Mouse (Mus musculus) lung, embryonic 14.5 days (tissue): Measurements from ENCODE around the gene Bloc1s4. TPM values are rescaled to one million over a fixed set of nuclear protein-coding genes. Genes with fewer than 3 reads are reported as not detected.
A peak's percentile ranks its signal among the peaks of the same experiment; 100 is the strongest.

Experiments used
- ATAC-seq: fragments of 200-750 bp; cut with Nextera tagmentation; 2 replicates; pipeline ENCODE4 v1.8.0; 2017; ENCODE audit warnings: mild to moderate bottlenecking, moderate TSS enrichment, moderate library complexity; ENCODE audit not compliant: insufficient read depth
- DNase-seq: peaks from one replicate; pipeline ENCODE4 v3.0.0-alpha.2; 2015
- H3K27ac ChIP-seq: fragments of 300-500 bp; sonication (generic); 2 replicates; pipeline ENCODE4 v1.5.1; 2014; ENCODE audit warnings: low read depth, mild to moderate bottlenecking, moderate library complexity
- H3K27me3 ChIP-seq: fragments of 300-500 bp; sonication (generic); 2 replicates; pipeline ENCODE4 v1.6.1; 2014; ENCODE audit warnings: low read length, control low read depth; ENCODE audit not compliant: insufficient read depth
- H3K36me3 ChIP-seq: fragments of 300-500 bp; sonication (generic); 2 replicates; pipeline ENCODE4 v1.6.1; 2014; ENCODE audit warnings: control low read depth; ENCODE audit not compliant: insufficient read depth
- H3K4me1 ChIP-seq: fragments of 300-500 bp; sonication (generic); 2 replicates; pipeline ENCODE4 v1.6.1; 2014; ENCODE audit warnings: antibody characterized with exemption, control low read depth; ENCODE audit not compliant: insufficient read depth
- H3K4me2 ChIP-seq: fragments of 300-500 bp; sonication (generic); 2 replicates; pipeline ENCODE4 v1.6.1; 2014; ENCODE audit warnings: mild to moderate bottlenecking
- H3K4me3 ChIP-seq: fragments of 300-500 bp; sonication (generic); 2 replicates; pipeline ENCODE4 v1.5.1; 2014; ENCODE audit warnings: low read depth, low read length
- H3K9ac ChIP-seq: fragments of 300-500 bp; sonication (generic); 2 replicates; pipeline ENCODE4 v1.6.1; 2014
- H3K9me3 ChIP-seq: fragments of 300-500 bp; sonication (generic); 2 replicates; pipeline ENCODE4 v1.6.1; 2016; ENCODE audit warnings: low read depth, low read length, control low read depth
- CTCF ChIP-seq: IDR thresholded peaks from 2 replicates; pipeline ENCODE4 v1.5.1; 2016; ENCODE audit warnings: antibody characterized with exemption, low read depth
- WGBS: fragments of 180-500 bp; shearing (Covaris S2); extraction: QIAGEN DNeasy Blood & Tissue Kit; methylation state at CpG from one replicate; pipeline ENCODE4 v1.1.7; 2014; 5-methylcytosine and 5-hydroxymethylcytosine counted together
- polyA plus RNA-seq: library from polyadenylated mRNA; unstranded; fragments of >200 nt; fragmentation: Nextera tagmentation; extraction: Ambion mirVana; gene quantifications from 2 replicates; pipeline ENCODE4 v1.2.1, GENCODE M21; 2014

Bloc1s4 gene
- polyA plus RNA-seq, 1 experiment from 2014 or later = 23.2 TPM

DNA sequence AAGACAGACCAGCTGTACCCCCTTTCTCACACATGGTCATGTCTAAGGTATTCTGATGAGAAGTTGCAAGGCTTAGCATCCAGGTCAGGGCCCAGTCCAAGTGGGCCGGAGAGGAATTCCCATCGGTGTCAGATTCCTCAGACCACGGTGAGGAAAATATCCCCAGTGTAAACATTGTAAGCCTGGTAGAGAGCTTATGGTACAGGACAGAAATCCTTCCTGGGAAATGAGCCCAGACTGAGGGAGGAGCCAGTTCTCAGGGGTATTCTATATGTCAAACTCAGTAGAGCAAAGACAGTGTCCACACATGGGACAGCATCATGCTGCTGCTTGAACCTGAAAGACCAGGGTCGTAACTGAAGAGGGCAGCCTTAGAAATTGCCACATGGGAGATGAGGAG, 11.4 kb upstream of the Bloc1s4 start:
- H3K4me3 ChIP-seq = no peak overlapping the region
- H3K27ac ChIP-seq = no peak overlapping the region
- ATAC-seq (no peak), DNase-seq (no peak)
- 22% methylated on average over 4 of the region's 4 CpGs for WGBS
- no peaks in the 10 kb centered on the region for H3K36me3 ChIP-seq
- no peak overlapping the region for H3K9ac ChIP-seq
- H3K9me3 ChIP-seq = no peaks in the 10 kb centered on the region
- no peak for TF ChIP-seq CTCF
- peaks cover 2% of the 10 kb centered on the region; the same call in 1 of the 2 replicates for H3K4me1 ChIP-seq
- no peaks in the 10 kb centered on the region for H3K27me3 ChIP-seq
- no peak overlapping the region for H3K4me2 ChIP-seq

GRCm38 (mm10) chr5:36757033-36757432, 8.6 kb upstream of the Bloc1s4 start:
- no peaks in the 10 kb centered on the region for H3K36me3 ChIP-seq
- H3K9ac ChIP-seq = no peak overlapping the region
- no peaks in the 10 kb centered on the region for H3K27me3 ChIP-seq
- ATAC-seq = no peak
- H3K4me1 ChIP-seq = no peaks in the 10 kb centered on the region
- 72% methylated on average over 5 of the region's 5 CpGs for WGBS
- no peak overlapping the region for H3K27ac ChIP-seq
- H3K9me3 ChIP-seq = no peaks in the 10 kb centered on the region
- TF ChIP-seq CTCF = peak; percentile 57
- no peak overlapping the region for H3K4me3 ChIP-seq
- peak; percentile 24 for DNase-seq
- H3K4me2 ChIP-seq = no peak overlapping the region

DNA sequence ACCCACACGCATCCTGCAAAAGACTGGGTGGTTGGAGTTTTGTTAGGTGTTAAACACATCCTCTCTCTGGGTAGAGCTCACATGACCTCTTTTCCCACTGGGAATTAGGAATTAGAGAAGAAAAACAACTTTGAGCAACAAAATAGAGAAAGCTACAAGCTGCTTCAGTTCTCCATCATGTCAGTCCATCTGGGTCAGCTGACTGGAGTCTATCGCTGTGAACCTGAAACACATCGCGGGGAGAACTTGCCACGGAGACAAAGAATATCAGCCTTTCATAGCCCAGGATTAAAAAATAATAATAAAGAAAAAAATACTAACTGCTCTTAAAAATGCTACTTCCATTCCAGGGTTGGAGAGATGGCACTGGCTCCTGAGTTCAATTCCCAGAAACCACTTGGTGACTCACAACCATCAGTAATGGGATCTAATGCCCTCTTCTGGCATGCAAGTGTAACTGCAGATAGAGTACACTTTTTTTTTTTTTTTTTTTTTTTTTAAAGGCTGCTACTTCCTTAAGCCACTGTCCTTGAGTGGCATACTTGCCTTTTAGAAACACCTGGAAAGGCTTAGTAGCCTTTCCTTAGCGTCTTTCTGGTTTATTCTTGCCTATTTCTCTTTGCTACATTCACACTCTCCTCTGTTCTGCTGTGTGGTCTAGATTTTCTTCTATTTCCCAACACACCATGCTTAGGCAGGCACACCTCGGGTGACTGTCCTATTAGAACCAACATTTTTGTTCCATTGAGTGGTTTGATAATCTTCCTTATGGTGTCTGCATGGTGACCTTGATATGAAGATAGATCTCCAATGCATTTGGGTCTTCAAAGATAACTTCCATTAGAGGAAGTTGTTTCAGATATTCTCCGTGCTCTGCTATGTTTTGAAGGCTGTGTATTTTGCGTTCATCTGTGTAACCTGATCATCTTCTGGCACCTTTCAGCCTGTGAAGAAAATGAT, 1.9 kb upstream of the Bloc1s4 start:
- H3K4me3 ChIP-seq = no peak overlapping the region
- 72% methylated on average over 9 of the region's 9 CpGs for WGBS
- peaks cover 7% of the 10 kb centered on the region; the same call in 1 of the 2 replicates for H3K4me1 ChIP-seq
- ATAC-seq (no peak), DNase-seq (no peak)
- no peak overlapping the region for H3K4me2 ChIP-seq
- no peaks in the 10 kb centered on the region for H3K27me3 ChIP-seq
- no peaks in the 10 kb centered on the region for H3K36me3 ChIP-seq
- no peaks in the 10 kb centered on the region for H3K9me3 ChIP-seq
- peak; percentile 55 for TF ChIP-seq CTCF
- H3K9ac ChIP-seq = no peak overlapping the region
- H3K27ac ChIP-seq = no peak overlapping the region

GRCm38 (mm10) chr5:36747794-36748535, 485 bp downstream of the Bloc1s4 start:
- 2% methylated on average over 76 of the region's 76 CpGs for WGBS
- Histone ChIP-seq H3K36me3 (no peaks in the 10 kb centered on the region), H3K4me3 (peak overlapping the region; percentile 93), H3K9ac (peak overlapping the region; percentile 82), H3K4me1 (peaks cover 7% of the 10 kb centered on the region; the same call in 1 of the 2 replicates), H3K4me2 (peak overlapping the region; percentile 94), H3K9me3 (no peaks in the 10 kb centered on the region), H3K27ac (no peak overlapping the region), H3K27me3 (no peaks in the 10 kb centered on the region)
- no peak for DNase-seq
- no peak for TF ChIP-seq CTCF
- ATAC-seq = peak; percentile 80

DNA sequence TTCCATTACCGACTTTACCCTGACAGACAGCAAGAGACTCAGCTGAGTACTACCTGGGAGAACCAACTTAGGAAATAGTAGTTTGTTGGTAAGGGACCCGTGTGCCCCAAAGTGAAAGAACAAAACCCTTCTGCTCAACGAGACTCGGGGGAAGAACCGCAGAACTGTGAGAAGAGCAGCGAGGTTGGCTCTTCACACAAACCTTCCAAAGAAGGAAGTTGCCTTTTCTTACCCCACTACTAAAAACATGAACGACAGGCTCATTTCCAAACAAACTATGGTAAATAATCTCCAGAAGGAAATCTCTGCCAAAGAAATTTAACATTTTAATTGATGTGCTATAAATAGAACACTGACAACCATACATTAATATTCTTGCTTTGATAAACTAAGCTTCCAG, 1.4 kb downstream of the Bloc1s4 start:
- no peak for TF ChIP-seq CTCF
- Histone ChIP-seq H3K9ac (no peak overlapping the region), H3K4me2 (peak overlapping the region; percentile 94), H3K4me1 (peaks cover 7% of the 10 kb centered on the region; the same call in 1 of the 2 replicates), H3K27me3 (no peaks in the 10 kb centered on the region), H3K36me3 (no peaks in the 10 kb centered on the region), H3K27ac (no peak overlapping the region), H3K4me3 (peak overlapping the region; percentile 93; the same call in 1 of the 2 replicates), H3K9me3 (no peaks in the 10 kb centered on the region)
- DNase-seq (no peak), ATAC-seq (no peak)
- 76% methylated on average over 7 of the region's 7 CpGs for WGBS

DNA sequence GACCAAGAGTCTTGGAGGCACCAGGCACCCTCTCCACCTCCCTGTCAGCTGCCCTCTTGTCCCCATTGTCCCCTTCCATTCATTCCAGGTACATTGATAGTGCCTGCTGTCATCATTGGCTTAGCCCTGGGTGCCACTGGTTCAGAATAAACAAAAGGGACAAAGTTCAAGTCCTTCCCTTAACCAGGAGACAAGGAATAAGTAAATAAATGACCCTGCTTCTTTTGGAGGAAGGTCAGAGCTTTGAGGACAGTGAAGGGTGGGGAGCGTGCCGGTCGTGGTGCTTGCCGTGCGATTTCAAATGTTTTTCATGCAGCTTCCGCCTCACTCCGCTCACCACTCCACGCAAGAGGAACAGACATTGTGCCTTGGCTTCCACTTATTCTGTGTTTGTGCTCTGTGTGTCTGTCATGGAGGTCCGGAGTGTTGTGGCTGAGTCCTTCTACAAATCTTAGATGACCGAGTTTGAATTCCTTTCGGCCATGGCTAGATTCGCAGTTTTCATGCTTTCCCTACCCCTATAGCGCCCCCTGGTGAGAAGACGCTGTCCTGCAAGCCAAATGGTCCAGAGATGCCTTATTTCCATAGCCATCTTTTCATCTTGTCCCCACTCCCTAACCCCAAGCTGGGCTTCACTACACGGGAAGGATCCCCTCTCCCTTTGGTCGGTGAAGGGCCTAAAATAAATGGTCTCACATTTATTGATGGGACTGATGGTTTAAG, 6.2 kb downstream of the Bloc1s4 start:
- Histone ChIP-seq H3K36me3 (no peaks in the 10 kb centered on the region), H3K4me2 (peak overlapping the region; percentile 43), H3K4me3 (no peak overlapping the region), H3K4me1 (peaks cover 6% of the 10 kb centered on the region; the same call in 1 of the 2 replicates), H3K9ac (no peak overlapping the region), H3K27ac (no peak overlapping the region), H3K9me3 (no peaks in the 10 kb centered on the region), H3K27me3 (no peaks in the 10 kb centered on the region)
- DNase-seq (peak; percentile 87), ATAC-seq (0 out of 2 replicates have a peak, but pooled peaks have one; percentile 29)
- peak; percentile 93 for TF ChIP-seq CTCF
- WGBS = 34% methylated on average over 16 of the region's 16 CpGs
